Mouse (Mus musculus): ENCODE data around the gene Prr12. TPM values are rescaled to one million over a fixed set of nuclear protein-coding genes. Genes with fewer than 3 reads are reported as not detected.

Prr12 gene
- polyA plus RNA-seq, 1 experiment: 15.9 TPM

DNA sequence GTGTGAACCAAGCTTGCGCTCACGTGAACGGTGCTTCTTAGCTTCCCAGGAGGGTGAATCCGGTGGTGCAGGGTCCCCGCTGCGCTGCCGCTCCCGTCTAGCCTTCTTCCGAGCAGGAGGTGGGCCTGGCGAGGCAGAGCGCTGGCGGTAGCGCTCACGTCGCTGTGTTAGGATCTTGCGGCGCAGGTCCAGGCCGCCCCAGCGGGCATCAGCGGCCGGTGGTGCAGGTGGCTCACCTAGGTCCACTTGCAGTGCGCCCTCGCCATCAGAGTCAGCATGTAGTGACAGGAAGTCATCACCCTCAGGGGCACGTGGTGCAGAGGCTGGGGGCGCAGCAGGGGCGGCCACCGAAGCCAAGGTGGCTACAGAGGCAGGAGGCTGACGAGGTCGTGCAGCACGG lies 44.8 kb downstream of the Prr12 start:
- Histone ChIP-seq H3K4me3 (replicated peaks; ENCODE audit: extremely low read depth, low read depth, low read length) (no peak overlapping the region), H3K4me1 (ENCODE audit: control insufficient read depth, insufficient read depth, low read length) (no peaks in the 10 kb centered on the region)
- no peak for DNase-seq
- TF ChIP-seq POLR2A (IDR thresholded peaks at IDR 0.05; ENCODE audit: borderline replicate concordance, extremely low read depth, low read depth, low read length): no peak
- TF ChIP-seq CTCF (IDR thresholded peaks at IDR 0.05; ENCODE audit: insufficient read depth, low read length): no peak
- 94% methylated on average over 30 of the region's 30 CpGs for WGBS

DNA sequence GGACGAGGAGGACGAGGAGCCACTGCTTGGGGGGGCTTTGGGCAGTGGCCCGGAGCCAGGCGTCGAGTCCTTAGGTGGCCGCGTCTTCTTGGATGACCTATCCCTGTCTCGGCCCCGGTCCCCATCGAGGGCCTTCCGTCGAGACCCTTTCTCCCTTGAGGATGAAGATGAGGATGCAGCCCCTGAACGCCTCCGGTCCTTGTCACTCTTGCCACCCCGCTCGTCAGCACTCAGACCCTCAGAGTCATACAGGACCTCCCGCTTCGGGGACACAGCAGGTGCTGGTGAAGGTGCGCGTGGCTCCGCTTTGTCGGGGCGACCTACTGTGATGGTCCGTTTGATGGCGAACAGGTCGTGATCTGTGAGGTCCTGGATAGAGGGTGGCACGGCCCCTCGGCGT lies 45.5 kb downstream of the Prr12 start:
- 95% methylated on average over 29 of the region's 29 CpGs for WGBS
- DNase-seq: no peak
- Histone ChIP-seq H3K4me1 (ENCODE audit: control insufficient read depth, insufficient read depth, low read length) (no peaks in the 10 kb centered on the region), H3K4me3 (replicated peaks; ENCODE audit: extremely low read depth, low read depth, low read length) (no peak overlapping the region)
- TF ChIP-seq CTCF (IDR thresholded peaks at IDR 0.05; ENCODE audit: insufficient read depth, low read length) (no peak), POLR2A (IDR thresholded peaks at IDR 0.05; ENCODE audit: borderline replicate concordance, extremely low read depth, low read depth, low read length) (no peak)

DNA sequence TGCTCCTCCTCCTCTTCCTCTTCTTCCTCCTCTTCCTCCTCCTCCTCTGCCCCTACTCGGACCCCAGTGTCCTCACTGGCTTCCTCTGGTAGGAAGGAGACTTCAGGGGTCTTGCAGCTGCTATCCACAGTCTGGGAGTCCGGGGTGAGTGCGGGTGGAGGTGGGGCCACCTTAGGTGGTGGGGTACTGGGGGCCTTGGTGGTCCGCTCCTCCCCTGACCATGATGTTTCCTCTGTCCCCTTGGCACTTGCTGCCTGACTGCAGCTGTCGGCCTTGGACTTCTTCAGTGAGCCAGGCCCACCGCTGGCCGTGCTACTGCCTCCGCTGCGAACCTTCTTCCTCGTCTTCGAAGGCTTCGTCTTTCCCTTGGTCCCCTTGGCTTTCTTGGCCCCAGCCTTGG lies 46.2 kb downstream of the Prr12 start:
- 92% methylated on average over 12 of the region's 12 CpGs for WGBS
- Histone ChIP-seq H3K4me3 (replicated peaks; ENCODE audit: extremely low read depth, low read depth, low read length) (no peak overlapping the region), H3K4me1 (ENCODE audit: control insufficient read depth, insufficient read depth, low read length) (no peaks in the 10 kb centered on the region)
- no peak for TF ChIP-seq CTCF (IDR thresholded peaks at IDR 0.05; ENCODE audit: insufficient read depth, low read length)
- TF ChIP-seq POLR2A (IDR thresholded peaks at IDR 0.05; ENCODE audit: borderline replicate concordance, extremely low read depth, low read depth, low read length): no peak
- no peak for DNase-seq

DNA sequence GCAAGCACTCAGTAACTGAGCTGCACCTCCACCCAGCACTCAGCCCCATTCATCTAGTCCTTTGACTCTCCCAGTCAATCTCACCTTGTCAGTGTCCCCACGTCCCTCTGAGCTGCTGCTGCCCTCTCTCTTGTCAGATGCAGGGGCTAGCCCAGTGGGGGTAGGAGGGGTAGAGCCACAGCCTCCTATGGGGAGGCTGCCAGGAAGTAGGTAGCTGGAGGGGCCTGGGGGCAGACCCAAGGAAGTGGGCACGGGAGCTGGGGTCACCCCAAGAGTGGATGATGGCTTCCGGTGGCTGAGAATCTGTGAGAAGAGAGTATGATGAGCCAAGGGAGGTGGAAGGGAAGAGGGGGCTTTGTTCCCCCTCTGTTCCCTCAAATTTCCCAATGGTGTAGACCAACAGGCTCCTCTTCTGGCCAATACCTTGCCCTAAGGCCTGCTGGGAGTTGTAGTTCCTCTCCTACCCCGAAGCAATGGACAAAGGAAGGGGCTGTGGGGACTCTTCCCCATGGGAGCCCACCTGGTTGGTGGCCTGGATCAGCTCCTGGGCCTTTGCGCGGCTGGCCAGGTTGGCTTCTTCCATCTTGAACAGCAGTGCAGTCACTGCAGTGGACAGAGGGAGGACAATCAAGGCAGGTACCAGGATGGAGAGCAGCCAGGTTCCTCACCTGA lies 47.2 kb downstream of the Prr12 start:
- DNase-seq: no peak
- no peaks in the 10 kb centered on the region for H3K4me1 ChIP-seq (ENCODE audit: control insufficient read depth, insufficient read depth, low read length)
- no peak overlapping the region for H3K4me3 ChIP-seq (replicated peaks; ENCODE audit: extremely low read depth, low read depth, low read length)
- TF ChIP-seq POLR2A (IDR thresholded peaks at IDR 0.05; ENCODE audit: borderline replicate concordance, extremely low read depth, low read depth, low read length) (no peak), CTCF (IDR thresholded peaks at IDR 0.05; ENCODE audit: insufficient read depth, low read length) (no peak)
- WGBS: 76% methylated on average over 6 of the region's 6 CpGs

DNA sequence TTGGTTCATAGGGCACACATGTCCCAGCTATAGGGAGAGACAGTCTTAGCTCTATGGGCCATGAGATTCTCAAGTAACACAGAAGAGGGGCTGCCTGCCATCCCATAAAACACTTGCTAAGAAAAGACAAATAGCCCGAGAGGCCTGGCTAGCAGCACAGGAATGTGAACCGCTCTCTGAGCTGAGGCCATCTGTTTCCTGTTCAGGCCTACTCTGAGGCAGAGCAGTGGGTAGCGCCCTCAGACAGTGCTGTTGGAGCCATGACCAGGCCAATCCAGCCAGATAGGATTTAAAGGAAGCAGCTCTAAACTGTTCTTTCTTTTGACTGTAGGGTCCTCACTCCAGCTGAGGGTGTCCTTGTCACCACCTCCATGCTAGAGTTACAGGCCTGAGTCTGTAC lies 48.1 kb downstream of the Prr12 start:
- TF ChIP-seq CTCF (IDR thresholded peaks at IDR 0.05; ENCODE audit: insufficient read depth, low read length): no peak
- no peak for TF ChIP-seq POLR2A (IDR thresholded peaks at IDR 0.05; ENCODE audit: borderline replicate concordance, extremely low read depth, low read depth, low read length)
- no peak for DNase-seq
- 42% methylated on average over 3 of the region's 3 CpGs for WGBS
- H3K4me1 ChIP-seq (ENCODE audit: control insufficient read depth, insufficient read depth, low read length): peaks cover 4% of the 10 kb centered on the region; the same call in 1 of the 2 replicates
- H3K4me3 ChIP-seq (replicated peaks; ENCODE audit: extremely low read depth, low read depth, low read length): no peak overlapping the region

DNA sequence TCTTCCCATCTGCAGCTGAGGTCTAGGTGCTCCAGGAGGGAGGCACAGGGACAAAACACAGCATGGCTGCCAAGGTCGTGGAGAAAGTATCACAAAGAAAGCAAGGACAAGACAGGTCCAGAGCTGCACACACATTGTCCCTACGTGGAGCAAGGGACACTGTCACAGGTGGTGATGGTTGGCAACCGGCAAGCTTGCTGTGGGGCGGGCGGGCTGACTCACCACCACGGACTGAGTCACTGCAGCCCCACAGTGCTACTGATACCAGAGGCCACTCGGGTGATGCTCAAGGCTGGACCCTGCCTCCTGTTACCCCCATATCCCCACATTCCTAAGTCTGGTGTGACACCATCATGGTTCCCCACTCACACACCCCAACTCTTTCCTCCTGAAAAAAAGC lies 50.2 kb downstream of the Prr12 start:
- Histone ChIP-seq H3K4me3 (replicated peaks; ENCODE audit: extremely low read depth, low read depth, low read length) (no peak overlapping the region), H3K4me1 (ENCODE audit: control insufficient read depth, insufficient read depth, low read length) (peaks cover 8% of the 10 kb centered on the region; the same call in 1 of the 2 replicates)
- whole genome bisulfite sequencing: 72% methylated on average over 7 of the region's 7 CpGs
- TF ChIP-seq CTCF (IDR thresholded peaks at IDR 0.05; ENCODE audit: insufficient read depth, low read length): no peak
- no peak for TF ChIP-seq POLR2A (IDR thresholded peaks at IDR 0.05; ENCODE audit: borderline replicate concordance, extremely low read depth, low read depth, low read length)
- DNase-seq: no peak

DNA sequence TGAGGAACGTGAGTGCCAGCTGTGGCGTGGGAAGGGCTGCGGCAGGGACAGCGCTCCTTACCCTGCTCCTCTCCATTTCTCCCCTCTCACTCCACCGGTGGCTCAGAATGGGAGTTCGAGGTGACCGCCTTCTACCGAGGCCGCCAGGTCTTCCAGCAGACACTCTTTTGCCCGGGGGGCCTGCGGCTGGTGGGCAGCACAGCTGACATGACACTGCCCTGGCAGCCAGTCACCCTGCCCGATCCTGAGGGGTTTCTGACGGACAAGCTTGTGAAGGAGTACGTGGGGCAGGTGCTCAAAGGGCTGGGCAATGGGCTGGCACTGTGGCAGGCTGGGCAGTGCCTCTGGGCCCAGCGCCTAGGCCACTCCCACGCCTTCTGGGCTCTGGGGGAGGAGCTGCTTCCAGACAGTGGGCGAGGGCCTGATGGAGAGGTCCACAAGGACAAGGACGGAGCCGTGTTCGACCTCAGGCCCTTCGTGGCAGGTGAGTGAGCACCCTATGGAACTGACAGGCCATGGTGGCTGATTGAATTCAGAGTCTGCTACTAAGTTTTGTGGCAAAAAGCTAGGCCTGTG lies 52.1 kb downstream of the Prr12 start:
- WGBS: 73% methylated on average over 21 of the region's 21 CpGs
- H3K4me1 ChIP-seq (ENCODE audit: control insufficient read depth, insufficient read depth, low read length): peaks cover 10% of the 10 kb centered on the region; the same call in 1 of the 2 replicates
- DNase-seq: no peak
- TF ChIP-seq POLR2A (IDR thresholded peaks at IDR 0.05; ENCODE audit: borderline replicate concordance, extremely low read depth, low read depth, low read length) (no peak), CTCF (IDR thresholded peaks at IDR 0.05; ENCODE audit: insufficient read depth, low read length) (no peak)
- H3K4me3 ChIP-seq (replicated peaks; ENCODE audit: extremely low read depth, low read depth, low read length): no peak overlapping the region

DNA sequence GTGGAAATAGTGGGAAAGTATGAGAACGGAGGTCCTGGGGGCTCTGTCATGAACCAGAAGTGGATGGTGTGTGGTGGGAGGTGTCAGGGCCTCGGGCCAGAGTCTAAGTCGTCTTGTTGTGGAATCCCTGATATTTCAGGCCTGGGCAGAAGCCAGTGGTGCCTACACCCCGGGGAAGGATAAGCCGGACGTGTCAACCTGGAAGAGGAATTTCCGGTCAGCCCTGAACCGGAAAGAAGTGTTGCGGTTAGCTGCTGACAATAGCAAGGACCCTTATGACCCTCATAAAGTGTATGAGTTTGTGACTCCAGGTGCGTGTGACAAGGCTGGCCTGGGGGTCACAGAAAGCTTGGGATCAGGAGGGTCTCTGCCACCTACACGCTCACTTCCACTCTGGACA lies 52.9 kb downstream of the Prr12 start:
- TF ChIP-seq POLR2A (IDR thresholded peaks at IDR 0.05; ENCODE audit: borderline replicate concordance, extremely low read depth, low read depth, low read length) (no peak), CTCF (IDR thresholded peaks at IDR 0.05; ENCODE audit: insufficient read depth, low read length) (no peak)
- 27% methylated on average over 11 of the region's 11 CpGs for WGBS
- DNase-seq: no peak
- Histone ChIP-seq H3K4me1 (ENCODE audit: control insufficient read depth, insufficient read depth, low read length) (peaks cover 10% of the 10 kb centered on the region; the same call in 1 of the 2 replicates), H3K4me3 (replicated peaks; ENCODE audit: extremely low read depth, low read depth, low read length) (no peak overlapping the region)

DNA sequence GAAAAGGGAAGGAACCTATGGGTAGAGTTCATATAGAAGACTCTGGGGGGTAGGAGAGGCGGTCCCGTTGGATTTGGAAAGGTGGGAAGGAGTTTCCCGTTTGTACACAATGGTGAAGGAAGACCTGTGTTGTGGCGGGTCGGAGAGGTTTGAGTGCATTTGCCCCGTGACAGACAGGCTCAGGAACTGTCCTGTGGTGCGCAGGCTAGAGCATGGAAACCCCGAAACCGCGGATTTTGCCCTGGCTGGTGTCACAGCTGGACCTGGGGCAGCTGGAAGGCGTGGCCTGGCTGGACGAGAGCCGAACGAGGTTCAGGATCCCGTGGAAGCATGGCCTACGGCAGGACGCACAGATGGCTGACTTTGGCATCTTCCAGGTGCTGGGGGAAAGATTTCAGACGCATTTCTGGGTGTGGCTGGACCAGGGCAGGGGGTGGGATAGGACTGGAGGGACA lies 54.2 kb downstream of the Prr12 start, which contains the start of gene Bcl2l12:
Bcl2l12 (minus strand) TSS at position 212 of the 455 bp plus-strand sequence.
- H3K4me1 ChIP-seq (ENCODE audit: control insufficient read depth, insufficient read depth, low read length): peaks cover 10% of the 10 kb centered on the region; the same call in 1 of the 2 replicates
- TF ChIP-seq CTCF (IDR thresholded peaks at IDR 0.05; ENCODE audit: insufficient read depth, low read length) (no peak), POLR2A (IDR thresholded peaks at IDR 0.05; ENCODE audit: borderline replicate concordance, extremely low read depth, low read depth, low read length) (no peak)
- peak; percentile 59 for DNase-seq
- peak within 1 kb of the TSS; percentile 94 for H3K4me3 ChIP-seq (replicated peaks; ENCODE audit: extremely low read depth, low read depth, low read length)
- under 1% methylated on average over 18 of the region's 18 CpGs for WGBS

All from lung, adult 2 months (tissue).